Mouse (Mus musculus) central nervous system, embryonic 11.5 days (tissue): ENCODE measurements around the gene Gp9. TPM values are rescaled to one million over a fixed set of nuclear protein-coding genes. Genes with fewer than 3 reads are reported as not detected.

Experiments used
- polyA plus RNA-seq: library from polyadenylated mRNA; depleted of rRNA; stranded (reverse); fragments of >200 nt; gene quantifications from 2 replicates; pipeline ENCODE4 v1.2.3, GENCODE M21; 2012; rRNA removed

Gp9 gene
- 4.3 and 6.9 TPM in 2 replicates for polyA plus RNA-seq

GRCm38 (mm10) chr6:87777842-87778241 lies at the start of gene Gp9:
Gp9 (plus strand) TSS chr6:87778072.

GRCm38 (mm10) chr6:87730591-87731462 lies 47.0 kb upstream of the Gp9 start, which contains the start of gene Efcc1:
Efcc1 (plus strand) TSS chr6:87730869.

GRCm38 (mm10) chr6:87811675-87812338 lies 33.9 kb downstream of the Gp9 start, which contains the start of gene Rab43:
Rab43 (minus strand) TSS chr6:87812164.

Other genes with a start within 250 kb of the Gp9 start
- 1.3 and 1.8 TPM in 2 replicates for gene Arhgap25, start 244.8 kb upstream of the Gp9 start, polyA plus RNA-seq
- 2.5 and 2.6 TPM in 2 replicates for gene Prokr1, start 187.3 kb upstream of the Gp9 start, polyA plus RNA-seq
- gene Aplf, start 105.9 kb upstream of the Gp9 start, polyA plus RNA-seq = 11.3 and 15.9 TPM in 2 replicates
- gene Efcc1, start 47.2 kb upstream of the Gp9 start, polyA plus RNA-seq = 2.7 and 5.0 TPM in 2 replicates
- gene Rab43, start 34.1 kb downstream of the Gp9 start, polyA plus RNA-seq = 3.1 and 6.8 TPM in 2 replicates
- gene Gm45140, start 57.7 kb downstream of the Gp9 start, polyA plus RNA-seq = 10.2 and 33.9 TPM in 2 replicates
- gene Isy1, start 60.7 kb downstream of the Gp9 start, polyA plus RNA-seq = 67.5 and 130 TPM in 2 replicates
- gene Cnbp, start 73.0 kb downstream of the Gp9 start, polyA plus RNA-seq = 377 and 541 TPM in 2 replicates
- 69.5 and 90.5 TPM in 2 replicates for gene Copg1, start 109.7 kb downstream of the Gp9 start, polyA plus RNA-seq
- 29.0 and 36.8 TPM in 2 replicates for gene Hmces, start 135.9 kb downstream of the Gp9 start, polyA plus RNA-seq
- gene H1fx, start 203.6 kb downstream of the Gp9 start, polyA plus RNA-seq = 179 and 180 TPM in 2 replicates